Mouse (Mus musculus) spleen, postnatal 0 days (tissue): Measurements from ENCODE around the gene Nipa1. TPM values are rescaled to one million over a fixed set of nuclear protein-coding genes. Genes with fewer than 3 reads are reported as not detected.

ENCODE experiments used
- polyA plus RNA-seq: library from polyadenylated mRNA; unstranded; fragments of >200 nt; fragmentation: Nextera tagmentation; extraction: Ambion mirVana; gene quantifications from 2 replicates; pipeline ENCODE4 v1.2.1, GENCODE M21; 2015

The Nipa1 gene
- 11.8 and 13.8 TPM in 2 replicates for polyA plus RNA-seq

DNA sequence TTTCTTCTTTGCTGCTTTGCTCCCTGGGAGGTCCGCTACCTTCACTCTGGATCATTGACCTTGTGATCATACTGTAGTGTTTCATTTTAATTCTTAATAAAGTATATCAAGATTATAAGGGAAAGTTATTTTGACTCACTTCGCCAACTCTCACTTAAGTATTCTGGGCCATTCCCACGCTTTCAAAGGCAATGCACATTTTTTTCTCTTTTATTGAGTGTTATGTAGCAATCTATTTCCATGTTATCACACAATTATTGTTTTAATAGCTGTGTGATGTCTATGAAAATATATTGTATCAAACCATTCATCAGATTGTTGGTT, at the start of gene Nipa1:
Gene Nipa1 (minus strand): TSS at position 25 of the 324 bp plus-strand sequence.

DNA sequence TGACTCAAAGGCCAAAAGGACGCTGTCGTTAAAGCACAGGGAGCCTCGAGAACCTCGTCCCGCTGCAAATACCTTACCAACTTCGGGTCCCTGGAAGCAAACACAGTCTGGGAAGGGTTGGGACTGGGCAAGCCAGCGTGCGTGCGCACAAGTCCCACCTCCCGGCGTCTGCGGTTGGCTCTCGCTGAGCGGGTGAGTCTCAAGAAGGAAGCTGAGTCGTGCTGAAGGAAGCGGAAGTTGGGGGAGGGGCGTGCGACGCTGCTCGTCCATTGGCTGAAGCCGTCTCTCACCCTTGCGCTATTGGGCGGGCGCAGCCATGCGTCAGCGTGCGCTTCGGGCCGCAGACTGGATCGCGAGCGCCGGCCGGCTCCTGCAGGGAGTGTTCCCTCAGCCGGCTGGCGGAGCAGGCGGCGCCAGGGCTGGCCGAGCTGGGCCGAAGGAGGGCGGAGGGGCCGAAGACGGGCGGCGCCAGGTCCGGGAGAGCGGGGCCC, 30.1 kb upstream of the Nipa1 start, which contains the start of gene Herc2:
Gene Herc2 (plus strand): TSS at position 366 of the 491 bp plus-strand sequence.

DNA sequence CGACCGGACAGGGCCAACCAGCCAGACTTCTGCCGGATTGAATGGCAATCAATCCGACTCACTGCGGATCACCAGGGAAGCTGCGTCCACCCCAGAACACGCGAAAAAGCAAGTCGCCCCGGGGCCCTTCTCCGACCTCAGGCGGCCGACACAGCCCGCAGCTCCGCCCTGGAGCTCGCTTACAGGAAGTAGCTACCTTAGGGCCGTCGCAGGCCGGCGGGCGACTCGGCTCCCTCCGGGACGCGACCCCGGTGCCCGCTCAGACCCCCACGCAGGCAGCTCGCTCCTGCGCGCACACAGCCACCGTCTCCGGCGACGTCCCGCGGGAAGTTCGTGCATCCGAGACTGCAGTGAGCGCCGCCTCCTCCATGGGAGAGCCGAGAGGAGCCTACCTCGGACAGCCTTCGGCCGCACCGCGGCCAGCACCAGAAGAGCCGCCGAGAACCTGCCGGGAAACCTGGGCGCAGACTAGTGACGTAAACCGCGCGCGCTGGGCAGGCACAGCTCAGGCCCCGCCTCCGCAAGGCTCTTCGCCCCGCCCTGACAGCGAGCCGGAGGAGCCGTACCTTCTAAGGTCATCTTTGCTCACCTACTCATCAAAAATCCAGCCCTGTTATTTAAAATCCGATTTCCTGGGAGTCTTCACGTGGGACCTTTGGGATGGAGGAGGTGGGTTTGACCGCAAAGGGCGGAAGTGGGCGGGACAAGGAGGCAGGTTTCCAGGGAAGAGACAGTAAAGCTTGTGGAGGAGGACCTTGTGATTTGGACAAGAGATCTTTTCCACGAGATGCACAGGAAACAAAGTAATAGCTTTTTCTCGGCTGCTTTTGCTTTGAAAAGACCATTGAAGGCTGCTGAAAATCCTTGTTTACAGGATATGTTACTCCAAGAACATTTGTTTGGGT, 57.5 kb downstream of the Nipa1 start, which contains the start of gene Nipa2:
Gene Nipa2 (minus strand): TSS at position 473 of the 905 bp plus-strand sequence.

Other genes with a start within 250 kb of the Nipa1 start
- gene Tubgcp5, start 225.8 kb downstream of the Nipa1 start, polyA plus RNA-seq = 14.1 TPM in 2 replicates
- gene Cyfip1, start 178.2 kb downstream of the Nipa1 start, polyA plus RNA-seq = 23.5 and 29.4 TPM in 2 replicates
- 29.4 and 31.0 TPM in 2 replicates for gene Nipa2, start 57.5 kb downstream of the Nipa1 start, polyA plus RNA-seq
- gene Herc2, start 30.2 kb upstream of the Nipa1 start, polyA plus RNA-seq = 17.2 and 19.0 TPM in 2 replicates
- gene Oca2, start 219.8 kb upstream of the Nipa1 start, polyA plus RNA-seq = 0.10 TPM in 1 of 2 replicates, not detected in the other